In genomic region chr17:78603872-78604271, GRCm38 (mm10) we compare ENCODE assay signal across 8 mouse cellular contexts.
DNase-seq lines count a peak whose midpoint lies in the region; ATAC-seq lines count a peak whose summit lies in the region.

No protein-coding gene starts in this region.

- H3K27ac ChIP-seq in hindbrain, embryonic 16.5 days (ENCODE audit: low read depth, low read length): no peak overlapping the region

- ATAC-seq in activated CD4-positive, CD25-positive, alpha-beta regulatory T cell, adult 4 months: peak; percentile 28
- peak; percentile 69 for ATAC-seq in hindbrain, embryonic 16.5 days

- no peaks in the 10 kb centered on the region for H3K9me3 ChIP-seq in hindbrain, embryonic 16.5 days (ENCODE audit: control insufficient read depth, low read length)

- H3K9ac ChIP-seq in hindbrain, embryonic 16.5 days (ENCODE audit: low read depth, low read length): no peak overlapping the region

- H3K4me1 ChIP-seq in hindbrain, embryonic 16.5 days (ENCODE audit: control insufficient read depth, insufficient read depth, low read depth, low read length): no peaks in the 10 kb centered on the region

- 32% methylated on average over 8 of the region's 8 CpGs for WGBS in hindbrain, embryonic 16.5 days

- no peaks in the 10 kb centered on the region for H3K36me3 ChIP-seq in hindbrain, embryonic 16.5 days (ENCODE audit: control insufficient read depth, insufficient read depth, low read length)

- no peaks in the 10 kb centered on the region for H3K27me3 ChIP-seq in hindbrain, embryonic 16.5 days (replicated peaks; ENCODE audit: control insufficient read depth, insufficient read depth, low read length)

- H3K4me3 ChIP-seq in hindbrain, embryonic 16.5 days (ENCODE audit: low read length): no peak overlapping the region

- peak overlapping the region; percentile 33; the same call in 1 of the 2 replicates for H3K4me2 ChIP-seq in hindbrain, embryonic 16.5 days (ENCODE audit: low read length)

- DNase-seq in A20 (ENCODE audit: low read depth, low spot score): peak; percentile 73
- DNase-seq in cerebellum, postnatal 36 days: peak; percentile 71 to 85
- DNase-seq in frontal cortex, postnatal 25 days (ENCODE audit: low spot score in 2 of 2): peak; percentile 61 to 78
- peak; percentile 33 to 65 for DNase-seq in left cerebral cortex, adult 8-10 months (ENCODE audit: low spot score in 2 of 2)
- peak; percentile 49 to 55 for DNase-seq in natural killer cell, adult 2 months (ENCODE audit: low spot score in 2 of 2)
- peak; percentile 86 for DNase-seq in testis, postnatal 10 days (ENCODE audit: low spot score)
